Mouse (Mus musculus) limb, embryonic 14.5 days (tissue): ENCODE results near the gene Skint8. TPM values are rescaled to one million over a fixed set of nuclear protein-coding genes. Genes with fewer than 3 reads are reported as not detected.
"Not testable (repeated sequence)": the region's sequence is repeated elsewhere in the genome, so short reads cannot be mapped to it uniquely, and the experiment has no call there.

Experiments
- ATAC-seq: fragments of 200-750 bp; cut with Nextera tagmentation; 2 replicates; pipeline ENCODE4 v1.8.0; 2017; ENCODE audit warnings: low read depth, moderate number of reproducible peaks, moderate TSS enrichment; ENCODE audit not compliant: low FRiP score
- DNase-seq: peaks from one replicate; pipeline ENCODE4 v3.0.0-alpha.2; 2015; ENCODE audit warnings: low spot score
- H3K27ac ChIP-seq: fragments of 300-500 bp; sonication (generic); replicated peaks from 2 replicates; pipeline ENCODE4 v1.5.1; 2014; ENCODE audit warnings: low read depth, mild to moderate bottlenecking, low read length, moderate library complexity, mixed read lengths
- H3K27me3 ChIP-seq: fragments of 300-500 bp; sonication (generic); 2 replicates; pipeline ENCODE4 v1.6.1; 2014; ENCODE audit warnings: low read length, mixed read lengths; ENCODE audit not compliant: control insufficient read depth, insufficient read depth
- H3K36me3 ChIP-seq: fragments of 300-500 bp; sonication (generic); 2 replicates; pipeline ENCODE4 v1.6.1; 2014; ENCODE audit warnings: mild to moderate bottlenecking, low read length, moderate library complexity, mixed read lengths; ENCODE audit not compliant: control insufficient read depth, insufficient read depth
- H3K4me1 ChIP-seq: fragments of 300-500 bp; sonication (generic); 2 replicates; pipeline ENCODE4 v1.6.1; 2014; ENCODE audit warnings: antibody characterized with exemption, low read length, mixed read lengths; ENCODE audit not compliant: control insufficient read depth, insufficient read depth
- H3K4me2 ChIP-seq: fragments of 300-500 bp; sonication (generic); replicated peaks from 2 replicates; pipeline ENCODE4 v1.6.1; 2014; ENCODE audit warnings: low read depth, mild to moderate bottlenecking, low read length, moderate library complexity; ENCODE audit not compliant: severe bottlenecking
- H3K4me3 ChIP-seq: fragments of 300-500 bp; sonication (generic); replicated peaks from 2 replicates; pipeline ENCODE4 v1.5.1; 2014; ENCODE audit warnings: low read length
- H3K9ac ChIP-seq: fragments of 300-500 bp; sonication (generic); 2 replicates; pipeline ENCODE4 v1.6.1; 2014; ENCODE audit warnings: mild to moderate bottlenecking, low read depth, low read length, moderate library complexity; ENCODE audit not compliant: severe bottlenecking
- H3K9me3 ChIP-seq: fragments of 300-500 bp; sonication (generic); 2 replicates; pipeline ENCODE4 v1.6.1; 2016; ENCODE audit warnings: low read length; ENCODE audit not compliant: control insufficient read depth
- POLR2A ChIP-seq: fragments of 200-500 bp; IDR thresholded peaks from 2 replicates; pipeline ENCODE4 v1.8.0; 2012; ENCODE audit warnings: inconsistent platforms, mild to moderate bottlenecking, moderate library complexity, borderline replicate concordance; ENCODE audit not compliant: insufficient read depth, insufficient read length; ENCODE audit errors: extremely low read depth
- WGBS: fragments of 180-500 bp; shearing (Covaris S2); extraction: QIAGEN DNeasy Blood & Tissue Kit; methylation state at CpG from one replicate; pipeline ENCODE4 v1.1.7; 2014; 5-methylcytosine and 5-hydroxymethylcytosine counted together
- polyA plus RNA-seq, 2 experiments: library from polyadenylated mRNA; depleted of rRNA in 1 of 2; stranded (reverse) in 1 of 2; unstranded in 1 of 2; fragments of >200 nt; fragmentation: Nextera tagmentation in 1 of 2; extraction: Ambion mirVana in 1 of 2; gene quantifications; 2 replicates each; pipeline versions ENCODE4 v1.2.1 to v1.2.3; 2012 to 2014

Gene Skint8
- polyA plus RNA-seq, 2 experiments = 0.28 to 0.31 TPM

DNA sequence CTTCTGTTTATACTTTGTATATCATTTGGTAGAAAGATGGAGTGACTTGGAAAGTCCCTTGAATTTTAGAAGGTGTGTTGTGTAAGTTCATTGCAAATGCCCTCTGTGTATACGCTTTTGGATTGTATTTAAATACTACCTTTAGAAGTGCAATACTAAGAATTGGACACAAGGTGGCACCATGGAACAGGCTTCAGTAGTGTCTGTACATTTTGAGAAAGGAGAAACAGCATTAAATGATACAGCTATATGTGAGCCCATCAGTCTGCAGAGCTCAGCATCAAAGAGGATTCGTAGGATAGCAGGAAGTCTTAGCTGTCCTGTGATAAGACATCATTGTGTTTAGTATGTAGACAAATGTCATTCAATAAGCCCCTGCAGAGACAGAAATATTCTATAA lies 11.3 kb upstream of the Skint8 start:
- no peak for ATAC-seq
- 38% methylated on average over 2 of the region's 2 CpGs for WGBS
- H3K4me1 ChIP-seq = no peaks in the 10 kb centered on the region
- no peak overlapping the region for H3K27ac ChIP-seq
- peak; percentile 72 for DNase-seq
- H3K27me3 ChIP-seq = no peaks in the 10 kb centered on the region
- H3K9ac ChIP-seq = no peak overlapping the region
- no peak overlapping the region for H3K4me2 ChIP-seq
- no peak overlapping the region for H3K4me3 ChIP-seq
- no peaks in the 10 kb centered on the region for H3K36me3 ChIP-seq
- H3K9me3 ChIP-seq = no peaks in the 10 kb centered on the region
- no peak for TF ChIP-seq POLR2A

- H3K4me2 ChIP-seq = no peak overlapping the region
- H3K4me3 ChIP-seq = no peak overlapping the region
- DNase-seq = no peak
- no peaks in the 10 kb centered on the region for H3K4me1 ChIP-seq
- H3K27me3 ChIP-seq = no peaks in the 10 kb centered on the region
- no peaks in the 10 kb centered on the region for H3K9me3 ChIP-seq
- no peaks in the 10 kb centered on the region for H3K36me3 ChIP-seq
- TF ChIP-seq POLR2A = no peak
- 22% methylated on average over 1 of the region's 1 CpGs for WGBS
- no peak overlapping the region for H3K27ac ChIP-seq
- no peak for ATAC-seq
- H3K9ac ChIP-seq = no peak overlapping the region
Observed at GRCm38 (mm10) chr4:111961309-111961708, 42.1 kb downstream of the Skint8 start.

- not testable (repeated sequence) for H3K9me3 ChIP-seq, H3K4me1 ChIP-seq, H3K27me3 ChIP-seq, DNase-seq, H3K4me3 ChIP-seq, H3K4me2 ChIP-seq, H3K9ac ChIP-seq, H3K27ac ChIP-seq, H3K36me3 ChIP-seq, ATAC-seq
- WGBS = 69% methylated on average over 1 of the region's 1 CpGs
Observed at GRCm38 (mm10) chr4:111963241-111963640, 44.0 kb downstream of the Skint8 start.

- H3K4me1 ChIP-seq = no peaks in the 10 kb centered on the region
- no peak overlapping the region for H3K4me2 ChIP-seq
- 80% methylated on average over 3 of the region's 3 CpGs for WGBS
- no peaks in the 10 kb centered on the region for H3K36me3 ChIP-seq
- no peak overlapping the region for H3K9ac ChIP-seq
- no peaks in the 10 kb centered on the region for H3K9me3 ChIP-seq
- H3K4me3 ChIP-seq = no peak overlapping the region
- no peak overlapping the region for H3K27ac ChIP-seq
- ATAC-seq (no peak), DNase-seq (no peak)
- H3K27me3 ChIP-seq = no peaks in the 10 kb centered on the region
- no peak for TF ChIP-seq POLR2A
Observed at GRCm38 (mm10) chr4:111963669-111964068, 44.5 kb downstream of the Skint8 start.

DNA sequence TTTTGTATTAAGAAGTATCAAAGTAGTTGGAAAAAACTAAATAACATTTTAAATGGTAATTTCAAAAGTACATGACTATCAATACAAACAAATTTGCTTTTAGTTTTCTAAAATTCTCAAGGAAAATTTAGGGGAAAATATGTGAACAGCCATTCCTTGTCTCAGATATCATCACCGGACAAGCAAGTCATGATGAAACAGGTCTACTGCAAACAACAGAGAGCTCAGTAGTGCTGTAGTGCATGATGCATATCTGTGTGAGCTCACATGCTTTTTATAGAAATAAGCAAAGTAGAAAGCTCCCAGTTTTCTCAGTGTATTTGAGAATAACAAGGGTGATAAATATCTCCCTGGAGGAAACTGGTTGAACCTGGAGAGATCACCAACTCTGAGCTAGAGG lies 53.4 kb downstream of the Skint8 start, which contains the start of gene Skint7:
TSS of gene Skint7 (plus strand) at position 301 of the 400 bp plus-strand sequence.
- 92% methylated on average over 1 of the region's 1 CpGs for WGBS
- no peak for DNase-seq

More for the DNA sequence above, 53.4 kb downstream of the Skint8 start, which contains the start of gene Skint7:
- H3K27ac ChIP-seq = no peak within 1 kb of the TSS
- no peak within 1 kb of the TSS for H3K4me3 ChIP-seq
- no peak for TF ChIP-seq POLR2A
- H3K27me3 ChIP-seq = no peaks in the 10 kb centered on the region
- no peaks in the 10 kb centered on the region for H3K36me3 ChIP-seq
- no peak for ATAC-seq
- H3K4me2 ChIP-seq = no peak within 1 kb of the TSS
- no peaks in the 10 kb centered on the region for H3K4me1 ChIP-seq
- no peaks in the 10 kb centered on the region for H3K9me3 ChIP-seq
- no peak within 1 kb of the TSS for H3K9ac ChIP-seq

Other genes with a start within 250 kb of the Skint8 start
- 21.2 and 21.3 TPM in 2 replicates for gene Spata6, start 199.4 kb upstream of the Skint8 start, polyA plus RNA-seq (2012; rRNA removed)
- 21.0 and 27.4 TPM in 2 replicates for gene Spata6, start 199.4 kb upstream of the Skint8 start, polyA plus RNA-seq (2014; fragmentation: Nextera tagmentation; extraction: Ambion mirVana)
- gene Slc5a9, start 16.5 kb upstream of the Skint8 start, polyA plus RNA-seq (2012; rRNA removed) = 0.72 and 0.90 TPM in 2 replicates
- gene Slc5a9, start 16.5 kb upstream of the Skint8 start, polyA plus RNA-seq (2014; fragmentation: Nextera tagmentation; extraction: Ambion mirVana) = 0.54 and 1.5 TPM in 2 replicates
- gene Skint7, start 53.5 kb downstream of the Skint8 start, polyA plus RNA-seq (2012; rRNA removed) = 0.05 and 0.08 TPM in 2 replicates
- not detected in 2 replicates for gene Skint7, start 53.5 kb downstream of the Skint8 start, polyA plus RNA-seq (2014; fragmentation: Nextera tagmentation; extraction: Ambion mirVana)
- gene Skint1, start 86.9 kb downstream of the Skint8 start, polyA plus RNA-seq (2012; rRNA removed) = not detected in 2 replicates
- not detected in 2 replicates for gene Skint1, start 86.9 kb downstream of the Skint8 start, polyA plus RNA-seq (2014; fragmentation: Nextera tagmentation; extraction: Ambion mirVana)
- not detected in 2 replicates for gene Skint4, start 152.6 kb downstream of the Skint8 start, polyA plus RNA-seq (2012; rRNA removed)
- gene Skint4, start 152.6 kb downstream of the Skint8 start, polyA plus RNA-seq (2014; fragmentation: Nextera tagmentation; extraction: Ambion mirVana) = 0.08 TPM in 1 of 2 replicates, not detected in the other